Mouse (Mus musculus) CH12.LX (cell line): ENCODE measurements around the gene Lmo7. TPM values are rescaled to one million over a fixed set of nuclear protein-coding genes. Genes with fewer than 3 reads are reported as not detected.

ENCODE experiments used
- DNase-seq: peaks from one replicate; pipeline ENCODE4 v3.0.0-alpha.2; 2013; ENCODE audit errors: extremely low read depth
- H3K27ac ChIP-seq: 2 replicates; pipeline ENCODE4 v1.5.1; 2012; ENCODE audit warnings: low read depth, mild to moderate bottlenecking, control low read depth, moderate library complexity; ENCODE audit not compliant: insufficient read depth
- H3K27me3 ChIP-seq: replicated peaks from 2 replicates; pipeline ENCODE3; 2012; ENCODE audit warnings: inconsistent platforms
- H3K36me3 ChIP-seq, 2 experiments: replicated peaks in 1 of 2; 2 replicates each; pipeline versions ENCODE3 to v1.6.1; 2012; ENCODE audit warnings: inconsistent platforms in 1 of 2, low read length in 1 of 2, mild to moderate bottlenecking in 1 of 2, mixed read lengths in 1 of 2, moderate library complexity in 1 of 2; ENCODE audit not compliant: control insufficient read depth in 1 of 2, insufficient read depth in 1 of 2
- H3K4me1 ChIP-seq, 2 experiments: 2 replicates each; pipeline ENCODE4 v1.6.1; 2012; ENCODE audit warnings: inconsistent platforms in 1 of 2, moderate library complexity in 1 of 2; ENCODE audit not compliant: insufficient read depth in 2 of 2, control insufficient read depth in 1 of 2
- H3K4me2 ChIP-seq: 2 replicates; pipeline ENCODE4 v1.6.1; 2012; ENCODE audit warnings: low read depth, mild to moderate bottlenecking, control low read depth; ENCODE audit not compliant: poor library complexity, insufficient read depth, severe bottlenecking
- H3K4me3 ChIP-seq, 3 experiments: fragments of 150-350 bp in 1 of 3; sonication (generic) in 1 of 3; replicated peaks in 1 of 3; 2 replicates each; pipeline versions ENCODE3 to v1.5.1; 2011 to 2012; ENCODE audit warnings: low read depth in 2 of 3, low read length in 2 of 3, mild to moderate bottlenecking in 2 of 3, moderate library complexity in 2 of 3, control low read depth in 1 of 3, improper control_type of control experiment in 1 of 3, inconsistent platforms in 1 of 3, mixed read lengths in 1 of 3; ENCODE audit not compliant: poor library complexity in 1 of 3
- H3K79me2 ChIP-seq: replicated peaks from 2 replicates; pipeline ENCODE4 v1.6.1; 2012; ENCODE audit warnings: mild to moderate bottlenecking, moderate library complexity; ENCODE audit not compliant: control insufficient read depth, poor library complexity, insufficient read depth, severe bottlenecking; ENCODE audit errors: extremely low read depth
- H3K9ac ChIP-seq: 2 replicates; pipeline ENCODE4 v1.6.1; 2012; ENCODE audit warnings: low read depth, mild to moderate bottlenecking, control low read depth, moderate library complexity; ENCODE audit not compliant: insufficient read depth
- H3K9me3 ChIP-seq: replicated peaks from 2 replicates; pipeline ENCODE3; 2012; ENCODE audit warnings: low read length, inconsistent platforms, mixed read lengths
- ELF1 ChIP-seq: IDR thresholded peaks from 2 replicates; pipeline ENCODE4 v1.6.1; 2014; ENCODE audit warnings: low read depth, mild to moderate bottlenecking, inconsistent platforms, low read length, improper control_type of control experiment
- ETS1 ChIP-seq: conservative IDR thresholded peaks from 2 replicates; pipeline ENCODE4 v1.6.1; 2012; ENCODE audit warnings: low read depth, mild to moderate bottlenecking, inconsistent platforms, low read length, improper control_type of control experiment, moderate library complexity
- GABPA ChIP-seq: IDR thresholded peaks from 2 replicates; pipeline ENCODE4 v1.6.1; 2012; ENCODE audit warnings: low read depth, low read length, improper control_type of control experiment, inconsistent platforms; ENCODE audit not compliant: insufficient replicate concordance
- JUN ChIP-seq: IDR thresholded peaks from 2 replicates; pipeline ENCODE4 v1.6.1; 2011; ENCODE audit warnings: low read depth, mild to moderate bottlenecking, low read length, improper control_type of control experiment, moderate library complexity; ENCODE audit not compliant: insufficient read depth
- JUND ChIP-seq: conservative IDR thresholded peaks from 2 replicates; pipeline ENCODE4 v1.6.1; 2011; ENCODE audit warnings: low read depth, low read length, improper control_type of control experiment
- KAT2A ChIP-seq: IDR thresholded peaks from 2 replicates; pipeline ENCODE4 v1.6.1; 2012; ENCODE audit warnings: low read length, improper control_type of control experiment, inconsistent platforms; ENCODE audit not compliant: insufficient replicate concordance
- MAFK ChIP-seq: IDR thresholded peaks from 2 replicates; pipeline ENCODE4 v1.6.1; 2011; ENCODE audit warnings: low read length, improper control_type of control experiment; ENCODE audit not compliant: insufficient replicate concordance
- MAX ChIP-seq: IDR thresholded peaks from 2 replicates; pipeline ENCODE4 v1.6.1; 2011; ENCODE audit warnings: low read length, improper control_type of control experiment
- MAZ ChIP-seq: IDR thresholded peaks from 2 replicates; pipeline ENCODE4 v1.6.1; 2012; ENCODE audit warnings: low read depth, mild to moderate bottlenecking, inconsistent platforms, low read length, improper control_type of control experiment, moderate library complexity
- MXI1 ChIP-seq: IDR thresholded peaks from 2 replicates; pipeline ENCODE4 v1.6.1; 2011; ENCODE audit warnings: mild to moderate bottlenecking, low read depth, low read length, improper control_type of control experiment
- NELFE ChIP-seq: IDR thresholded peaks from 2 replicates; pipeline ENCODE4 v1.6.1; 2011; ENCODE audit warnings: low read depth, low read length, improper control_type of control experiment
- NRF1 ChIP-seq: IDR thresholded peaks from 2 replicates; pipeline ENCODE4 v1.6.1; 2014; ENCODE audit warnings: low read depth, mild to moderate bottlenecking, inconsistent platforms, low read length, improper control_type of control experiment, moderate library complexity
- POLR2A ChIP-seq: IDR thresholded peaks from 2 replicates; pipeline ENCODE4 v1.6.1; 2011; ENCODE audit warnings: low read depth, mild to moderate bottlenecking, improper control_type of control experiment, low read length
- POLR2AphosphoS2 ChIP-seq: IDR thresholded peaks from 2 replicates; pipeline ENCODE4 v1.6.1; 2011; ENCODE audit warnings: low read depth, low read length, improper control_type of control experiment
- RAD21 ChIP-seq: IDR thresholded peaks from 2 replicates; pipeline ENCODE4 v1.6.1; 2011; ENCODE audit warnings: low read depth, mild to moderate bottlenecking, low read length, improper control_type of control experiment, moderate library complexity
- RCOR1 ChIP-seq: conservative IDR thresholded peaks from 2 replicates; pipeline ENCODE4 v1.6.1; 2012; ENCODE audit warnings: low read depth, mild to moderate bottlenecking, inconsistent platforms, low read length, improper control_type of control experiment
- SIN3A ChIP-seq: IDR thresholded peaks from 2 replicates; pipeline ENCODE4 v1.6.1; 2012; ENCODE audit warnings: low read length, improper control_type of control experiment, inconsistent platforms
- SMC3 ChIP-seq: IDR thresholded peaks from 2 replicates; pipeline ENCODE4 v1.6.1; 2011; ENCODE audit warnings: low read depth, low read length, improper control_type of control experiment
- TBP ChIP-seq: conservative IDR thresholded peaks from 2 replicates; pipeline ENCODE4 v1.6.1; 2011; ENCODE audit warnings: low read depth, low read length, improper control_type of control experiment
- TCF12 ChIP-seq: IDR thresholded peaks from 2 replicates; pipeline ENCODE4 v1.6.1; 2014; ENCODE audit warnings: low read depth, mild to moderate bottlenecking, inconsistent platforms, low read length, improper control_type of control experiment
- USF2 ChIP-seq: conservative IDR thresholded peaks from 2 replicates; pipeline ENCODE4 v1.6.1; 2011; ENCODE audit warnings: low read depth, low read length, improper control_type of control experiment
- ZC3H11A ChIP-seq: IDR thresholded peaks from 2 replicates; pipeline ENCODE4 v1.6.1; 2012; ENCODE audit warnings: low read depth, mild to moderate bottlenecking, inconsistent platforms, low read length, improper control_type of control experiment
- ZNF384 ChIP-seq: IDR thresholded peaks from 2 replicates; pipeline ENCODE4 v1.6.1; 2012; ENCODE audit warnings: low read depth, low read length, improper control_type of control experiment, inconsistent platforms
- dilution Hi-C: fragments of 300-500 bp; cut with MboI; formaldehyde crosslinking; loops from 2 replicates; pipeline ENCODE4 v1.14.3; 2020; ENCODE audit warnings: low sequenced_read_pairs; ENCODE audit not compliant: extremely low pct_unique_long_range_greater_than_20kb, extremely low pct_ligation_motif_present
- in situ Hi-C: fragments of 300-500 bp; cut with MboI; formaldehyde crosslinking; loops from 3 replicates; pipeline ENCODE4 v1.14.3; 2019; ENCODE audit warnings: low sequenced_read_pairs, low pct_ligation_motif_present, low pct_unique_long_range_greater_than_20kb, mixed read lengths
- polyA plus RNA-seq: library from polyadenylated mRNA; unstranded; fragments of >175 nt; gene quantifications from 2 replicates; pipeline ENCODE4 v1.2.1, GENCODE M21; 2012; ENCODE audit warnings: low read depth; ENCODE audit not compliant: insufficient read length
- total RNA-seq, 2 experiments: library from RNA; depleted of rRNA; stranded (reverse); fragments of 300-350 nt in 1 of 2; fragments of >200 nt in 1 of 2; gene quantifications; 2 replicates each; pipeline ENCODE4 v1.2.3; 2012 to 2014

Gene Lmo7
- total and polyA plus RNA-seq, 3 experiments, result 5.0 to 11.9 (median 8.3) TPM

DNA sequence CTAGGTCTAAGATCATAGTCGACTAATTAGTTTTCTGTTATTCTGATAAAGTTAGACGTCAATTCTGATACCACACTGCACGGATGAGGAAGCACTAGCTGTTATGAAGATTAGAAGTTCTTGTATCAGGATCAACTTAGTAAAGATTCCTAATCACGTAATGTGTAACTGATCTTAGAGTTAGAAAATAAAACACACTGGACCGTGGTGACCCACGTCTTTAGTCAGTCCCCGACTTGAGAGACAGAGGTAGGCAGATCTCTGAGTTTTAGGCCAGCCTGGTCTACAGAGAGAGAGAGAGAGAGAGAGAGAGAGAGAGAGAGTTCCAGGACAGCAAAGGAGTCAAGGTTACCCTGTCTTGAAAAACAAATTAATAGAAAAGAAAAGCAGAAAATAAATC lies 18.7 kb downstream of the Lmo7 start:
- dilution Hi-C loops, result no loop called here
- in situ Hi-C loops, result no loop called here
- H3K9me3 ChIP-seq, result no peaks in the 10 kb centered on the region
- peaks cover 0 to 9% of the 10 kb centered on the region in 2 experiments; a peak in 1 of 4 replicates for H3K4me1 ChIP-seq
- no peaks in the 10 kb centered on the region for H3K79me2 ChIP-seq
- H3K4me2 ChIP-seq, result no peak overlapping the region
- peaks cover 0 to 3% of the 10 kb centered on the region in 2 experiments for H3K36me3 ChIP-seq
- no peak for TF ChIP-seq POLR2A
- TF ChIP-seq RAD21, result no peak
- no peak for TF ChIP-seq POLR2AphosphoS2
- TF ChIP-seq MAZ, result no peak
- no peak for TF ChIP-seq MXI1
- TF ChIP-seq GABPA, result no peak
- TF ChIP-seq ZNF384, result no peak
- no peak for TF ChIP-seq JUND
- no peak for TF ChIP-seq SMC3
- no peak for TF ChIP-seq MAFK
- TF ChIP-seq SIN3A, result no peak
- no peak for TF ChIP-seq TCF12
- no peak for TF ChIP-seq RCOR1
- TF ChIP-seq ZC3H11A, result no peak
- no peak for TF ChIP-seq NRF1
- TF ChIP-seq JUN, result no peak
- no peak for TF ChIP-seq ETS1
- no peak for TF ChIP-seq USF2
- TF ChIP-seq, all 38 proteins: peak for 0
- Histone ChIP-seq H3K27ac (no peak overlapping the region), H3K9ac (no peak overlapping the region), H3K27me3 (no peaks in the 10 kb centered on the region), H3K4me3 (no peak overlapping the region)
- no peak for DNase-seq

DNA sequence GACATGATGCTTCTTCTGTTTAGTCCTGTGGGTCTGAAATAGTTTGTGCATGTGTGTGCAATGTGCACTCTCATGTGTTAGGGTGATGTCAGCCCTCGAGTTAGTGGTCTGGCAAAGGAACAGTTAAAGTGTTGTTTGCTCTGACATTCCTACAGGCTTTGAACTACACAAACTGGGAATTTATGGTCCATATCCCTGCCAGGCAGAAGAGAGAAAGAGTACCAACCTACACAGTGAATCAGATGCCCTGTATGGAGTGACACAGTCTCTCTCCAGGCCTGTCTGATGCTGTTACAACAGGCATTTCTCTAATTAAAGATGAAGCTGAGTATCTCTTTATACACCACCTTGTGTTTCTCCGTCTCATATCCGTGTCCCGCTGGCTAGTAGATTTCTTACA lies 21.2 kb downstream of the Lmo7 start:
- Histone ChIP-seq H3K36me3 (peaks cover 0 to 3% of the 10 kb centered on the region in 2 experiments), H3K9me3 (no peaks in the 10 kb centered on the region), H3K27me3 (no peaks in the 10 kb centered on the region), H3K4me1 (peaks cover 0 to 9% of the 10 kb centered on the region in 2 experiments; a peak in 1 of 4 replicates), H3K9ac (no peak overlapping the region), H3K27ac (no peak overlapping the region), H3K4me2 (no peak overlapping the region), H3K4me3 (no peak overlapping the region), H3K79me2 (no peaks in the 10 kb centered on the region)
- dilution Hi-C loops, result no loop called here
- in situ Hi-C loops, result no loop called here
- TF ChIP-seq MAX (no peak), KAT2A (no peak), NRF1 (no peak), MXI1 (no peak), RCOR1 (no peak), NELFE (no peak), ELF1 (no peak), TBP (no peak), ETS1 (no peak)
- DNase-seq, result no peak
